Mouse (Mus musculus) cerebellum, adult 2 months (tissue): Measurements from ENCODE around the gene Dyrk2.

Experiments
- CTCF ChIP-seq: fragments of 200-500 bp; IDR thresholded peaks from 2 replicates; pipeline ENCODE4 v1.5.1; 2011; ENCODE audit warnings: low read depth, mild to moderate bottlenecking, control low read depth, low read length, moderate library complexity, borderline replicate concordance; ENCODE audit not compliant: insufficient read depth
- POLR2A ChIP-seq: fragments of 200-500 bp; IDR thresholded peaks from 2 replicates; pipeline ENCODE4 v1.6.1; 2011; ENCODE audit warnings: low read length, control low read depth, borderline replicate concordance; ENCODE audit not compliant: insufficient read depth

GRCm38 (mm10) chr10:118848501-118848900 is 21.5 kb downstream of the Dyrk2 start:
- TF ChIP-seq CTCF (no peak), POLR2A (no peak)
